Mouse (Mus musculus) frontal cortex, adult (tissue): ENCODE measurements around the gene Ncor2.

Experiments
- ATAC-seq: cut with Nextera tagmentation; 2 replicates; pipeline ENCODE4 v1.9.2; 2017; ENCODE audit warnings: mild to moderate bottlenecking, moderate library complexity, mixed read lengths; ENCODE audit not compliant: low TSS enrichment

Gene Ncor2

DNA sequence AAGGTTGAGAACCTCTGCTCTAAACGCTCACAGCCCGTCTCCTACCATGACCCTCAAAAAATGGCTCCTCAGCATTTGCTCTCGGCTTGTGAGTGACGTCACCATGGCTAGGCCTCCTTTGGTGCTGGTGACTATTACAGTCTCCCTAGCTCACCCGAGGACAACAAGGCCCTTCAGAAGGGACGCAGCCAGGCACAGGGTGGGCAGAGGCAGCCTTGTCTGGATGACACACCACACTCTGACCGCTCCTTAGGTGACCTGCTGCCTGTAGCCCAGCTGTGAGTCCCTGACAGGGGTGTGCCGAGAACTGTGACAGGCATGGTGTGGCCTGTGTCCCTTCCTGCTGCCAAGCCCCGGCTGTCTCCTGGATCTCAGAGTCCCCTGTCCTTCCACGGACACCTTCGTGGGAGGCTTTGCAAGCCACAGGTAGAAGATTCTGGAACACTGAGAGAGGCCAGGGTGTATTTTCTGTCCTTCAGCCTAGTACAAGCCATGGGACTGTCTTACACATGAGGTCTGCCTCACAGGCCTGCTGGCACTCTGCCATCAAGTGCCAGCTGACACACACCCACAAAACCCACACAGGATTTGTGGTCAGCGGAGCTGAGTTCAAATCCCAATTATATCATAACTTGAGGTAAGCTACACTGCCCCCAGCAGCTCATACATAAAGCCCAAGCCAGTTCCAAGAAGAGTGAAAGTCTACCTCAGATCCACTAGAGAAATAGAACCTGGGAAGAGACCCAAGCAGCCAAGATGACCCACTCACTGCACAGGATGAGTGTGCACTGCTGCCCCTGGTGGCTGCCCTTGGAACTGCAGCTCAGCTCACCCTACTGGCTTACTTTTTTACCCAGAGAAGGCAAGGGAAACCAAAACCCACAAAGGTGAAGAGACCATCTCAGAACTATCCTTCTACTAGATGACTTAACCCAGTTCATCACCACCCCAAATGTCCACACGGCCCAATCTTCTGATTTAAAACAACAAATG is 112.2 kb downstream of the Ncor2 start:
- 0 out of 2 replicates have a peak, but pooled peaks have one; percentile 21 for ATAC-seq

DNA sequence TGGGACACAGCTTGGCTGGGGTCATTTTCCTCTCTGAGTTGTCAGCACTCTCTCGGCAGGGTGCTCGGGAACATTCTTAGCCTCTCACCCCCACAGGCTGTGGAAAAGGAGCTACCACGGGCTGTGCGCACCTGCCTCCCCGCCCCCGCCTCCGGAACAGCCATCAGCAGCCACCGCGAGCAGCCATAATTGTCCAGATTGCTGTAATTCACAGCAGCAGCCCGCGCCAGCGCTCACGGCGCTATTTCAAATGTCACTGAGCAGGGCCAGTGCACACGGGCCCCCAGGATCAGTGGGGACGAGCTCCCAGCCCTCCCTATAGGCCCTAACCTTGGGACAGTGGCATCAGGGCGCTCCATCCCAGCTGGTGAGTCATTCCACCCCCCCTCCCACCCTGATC is 116.0 kb downstream of the Ncor2 start:
- ATAC-seq: peak; percentile 62

GRCm38 (mm10) chr5:125058267-125058668 is 120.8 kb downstream of the Ncor2 start:
- peak; percentile 58 for ATAC-seq

GRCm38 (mm10) chr5:125057555-125058266 is 121.3 kb downstream of the Ncor2 start:
- peak; percentile 29; the same call in 1 of the 2 replicates for ATAC-seq

DNA sequence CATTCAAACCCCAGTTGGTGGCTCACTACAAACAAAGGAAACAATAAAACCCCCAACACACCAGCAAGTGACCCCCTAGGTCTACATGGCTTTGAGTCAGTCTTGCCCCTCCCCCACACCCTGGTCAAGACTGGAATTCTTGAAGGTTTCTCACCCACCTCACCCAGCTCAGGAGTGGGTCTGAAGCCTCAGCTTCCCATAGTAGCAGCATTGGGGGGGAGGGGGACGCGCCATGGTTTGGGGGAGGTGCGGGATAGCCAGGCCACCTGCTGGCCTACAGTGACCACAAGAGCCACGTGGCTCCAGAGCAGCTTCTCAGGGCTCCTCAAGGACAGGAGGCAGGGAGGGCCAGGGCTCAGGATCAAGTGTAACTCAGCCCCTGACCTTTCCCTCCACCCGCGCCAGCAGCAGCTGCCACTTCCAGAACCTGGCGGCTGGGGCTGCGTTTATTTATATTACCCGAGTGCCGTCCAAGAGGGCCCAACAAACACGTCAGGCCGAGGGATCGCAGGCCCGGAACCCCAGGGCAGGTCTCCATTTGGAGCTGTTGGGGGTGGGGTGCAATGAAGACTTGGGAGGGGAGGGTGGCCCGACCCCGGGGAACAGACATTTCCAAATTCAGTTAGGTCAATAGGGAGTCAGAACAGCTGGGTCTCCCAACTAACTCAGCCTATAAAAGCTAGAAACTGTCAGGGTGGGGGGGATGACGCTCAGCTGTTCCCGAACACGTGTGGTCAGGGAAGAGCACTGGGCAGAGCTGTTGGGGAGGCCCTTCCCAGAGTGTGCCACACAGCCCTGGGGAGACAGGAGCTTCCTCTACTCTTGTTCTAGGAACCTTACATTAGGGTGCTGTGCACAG is 122.1 kb downstream of the Ncor2 start:
- ATAC-seq: no peak

GRCm38 (mm10) chr5:125056331-125056695 is 122.7 kb downstream of the Ncor2 start:
- no peak for ATAC-seq

- ATAC-seq: no peak
Observed at GRCm38 (mm10) chr5:125055901-125056300, 123.1 kb downstream of the Ncor2 start.

DNA sequence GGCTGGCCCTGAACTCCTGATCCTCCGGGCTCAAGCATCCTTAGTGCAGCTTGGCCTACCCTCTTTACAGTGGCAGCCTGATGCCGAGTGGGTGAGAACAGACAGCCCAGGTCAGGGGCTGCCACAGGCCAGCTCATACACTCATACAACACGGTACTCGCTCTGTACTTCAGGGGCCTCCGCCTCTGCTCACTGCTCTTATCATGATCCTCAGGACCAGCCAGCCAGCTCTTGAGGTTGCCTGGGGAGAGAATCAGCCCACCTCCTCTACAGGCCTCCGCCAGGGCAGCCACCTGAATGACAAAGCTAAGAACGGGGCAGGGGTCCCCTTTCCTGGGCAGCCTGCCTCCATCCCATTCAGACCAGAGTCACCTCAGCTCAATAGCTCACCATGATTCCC is 125.4 kb downstream of the Ncor2 start:
- no peak for ATAC-seq

- peak; percentile 47 for ATAC-seq
Observed at GRCm38 (mm10) chr5:125052603-125053488, 126.2 kb downstream of the Ncor2 start.

DNA sequence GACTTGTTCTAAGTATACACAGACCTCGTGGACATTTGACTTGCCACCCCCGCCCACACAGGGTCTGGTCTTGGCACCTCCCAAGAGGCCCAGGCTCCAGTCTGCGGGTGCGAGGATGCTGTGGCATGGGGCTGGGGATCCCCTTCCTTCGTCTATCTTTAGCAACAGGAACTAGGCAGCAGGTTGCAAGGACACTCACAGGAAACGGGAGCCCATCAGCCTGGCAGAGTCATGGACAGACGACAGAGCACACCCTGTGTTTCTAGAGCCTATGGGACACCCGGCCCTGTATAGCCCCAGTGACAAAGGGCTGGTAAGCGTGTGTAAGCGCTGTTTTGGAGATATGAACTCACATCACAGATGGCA is 126.8 kb downstream of the Ncor2 start:
- ATAC-seq: peak; percentile 13; the same call in 1 of the 2 replicates

DNA sequence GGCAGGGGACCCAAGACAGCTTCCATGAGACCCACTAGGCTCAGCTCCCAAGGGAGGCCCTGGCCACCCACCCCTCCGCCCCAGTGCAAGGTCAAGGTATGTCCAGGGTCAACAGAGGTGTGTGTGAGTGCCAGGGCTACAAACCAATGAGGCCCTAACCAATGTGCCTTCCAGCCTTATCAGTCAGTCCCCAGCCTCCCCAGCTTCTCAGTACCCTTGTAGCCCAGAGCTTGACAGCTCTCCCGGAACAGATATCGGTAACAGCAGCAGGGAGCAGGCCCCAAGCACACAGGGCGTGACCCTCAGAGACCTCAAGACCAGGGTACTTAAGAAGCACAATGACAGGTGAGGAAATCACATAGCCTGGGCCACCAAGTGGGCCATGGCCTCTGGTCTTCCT is 129.5 kb downstream of the Ncor2 start:
- ATAC-seq: no peak

DNA sequence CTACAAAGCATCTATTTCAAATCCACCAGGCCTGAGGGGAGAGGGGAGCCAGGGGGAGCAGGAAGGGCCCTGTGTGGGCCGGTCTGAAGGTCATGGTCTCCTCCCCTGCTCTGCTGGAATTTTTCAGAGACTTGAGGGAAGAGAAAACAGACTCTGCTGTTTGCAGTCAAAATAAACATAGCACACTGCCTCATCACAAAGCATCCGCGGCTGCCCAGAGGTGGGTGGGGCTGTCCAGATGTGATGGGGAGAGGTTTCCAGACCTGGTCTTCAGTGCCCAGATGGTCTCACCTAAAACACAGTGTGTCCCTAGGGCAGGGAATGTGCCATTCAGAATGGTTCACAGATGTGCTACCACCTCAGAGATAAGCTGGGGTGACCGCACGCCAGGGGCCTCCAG is 132.6 kb downstream of the Ncor2 start:
- no peak for ATAC-seq

- 0 out of 2 replicates have a peak, but pooled peaks have one; percentile 39 for ATAC-seq
Observed at GRCm38 (mm10) chr5:125045202-125045601, 133.8 kb downstream of the Ncor2 start.

GRCm38 (mm10) chr5:125043448-125043847 is 135.6 kb downstream of the Ncor2 start:
- no peak for ATAC-seq

GRCm38 (mm10) chr5:125041578-125041977 is 137.4 kb downstream of the Ncor2 start:
- peak; percentile 57 for ATAC-seq

DNA sequence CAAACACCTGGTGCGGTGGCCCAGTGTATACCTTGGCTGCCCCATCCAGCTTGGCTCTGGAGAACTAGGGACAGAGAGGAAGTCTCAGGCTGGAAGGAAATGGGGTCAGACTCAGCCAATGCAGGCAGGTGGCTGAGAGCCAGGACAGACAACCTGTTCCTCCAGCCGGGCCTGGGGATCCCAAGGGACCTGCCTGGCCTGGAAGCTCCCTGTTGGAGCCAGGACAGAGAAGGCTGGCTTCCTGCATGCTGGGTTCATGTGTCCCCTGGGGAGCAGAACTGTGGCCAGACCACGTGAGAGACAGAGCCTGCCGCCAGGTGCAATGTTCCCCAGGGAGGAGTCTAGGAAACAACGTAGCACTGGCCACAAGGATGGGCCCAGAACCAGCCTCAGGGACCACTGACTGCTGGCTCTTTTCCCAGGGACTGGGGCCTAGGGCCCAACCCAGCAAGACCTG is 138.9 kb downstream of the Ncor2 start:
- ATAC-seq: no peak

- no peak for ATAC-seq
Observed at GRCm38 (mm10) chr5:125039377-125040027, 139.5 kb downstream of the Ncor2 start.

GRCm38 (mm10) chr5:125036483-125036882 is 142.5 kb downstream of the Ncor2 start:
- ATAC-seq: no peak

GRCm38 (mm10) chr5:125028911-125029310 is 150.1 kb downstream of the Ncor2 start:
- ATAC-seq: no peak

- ATAC-seq: no peak
Observed at GRCm38 (mm10) chr5:125028371-125028770, 150.6 kb downstream of the Ncor2 start.
